Mouse (Mus musculus) frontal cortex, postnatal 14 days (tissue): Measurements from ENCODE around the gene Acp7.

Experiments
- DNase-seq, 2 experiments: peaks; one replicate each; pipeline ENCODE4 v3.0.0; 2022; ENCODE audit warnings: low spot score in 2 of 2

Acp7 gene

DNA sequence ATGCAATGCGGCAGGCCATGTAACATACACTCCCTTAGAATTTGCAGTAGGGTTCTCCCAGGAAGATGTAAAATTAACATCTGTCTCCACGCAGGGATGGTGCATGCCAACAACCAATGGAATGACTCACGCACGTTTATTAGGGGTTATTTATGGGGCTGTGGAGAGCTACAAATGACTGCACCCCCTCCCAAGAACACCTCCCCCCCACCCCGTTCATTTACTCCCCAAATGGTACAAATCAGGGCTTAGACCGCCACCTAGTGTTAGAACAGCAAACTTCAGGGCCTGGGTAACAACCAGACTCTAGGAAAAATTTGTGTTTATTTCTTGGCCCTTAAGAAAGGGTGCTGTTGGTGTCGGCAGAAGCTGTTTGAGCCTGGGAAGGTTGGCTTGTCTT, 29.5 kb downstream of the Acp7 start:
- peak in 1 of 2 experiments; percentile 65 for DNase-seq

DNA sequence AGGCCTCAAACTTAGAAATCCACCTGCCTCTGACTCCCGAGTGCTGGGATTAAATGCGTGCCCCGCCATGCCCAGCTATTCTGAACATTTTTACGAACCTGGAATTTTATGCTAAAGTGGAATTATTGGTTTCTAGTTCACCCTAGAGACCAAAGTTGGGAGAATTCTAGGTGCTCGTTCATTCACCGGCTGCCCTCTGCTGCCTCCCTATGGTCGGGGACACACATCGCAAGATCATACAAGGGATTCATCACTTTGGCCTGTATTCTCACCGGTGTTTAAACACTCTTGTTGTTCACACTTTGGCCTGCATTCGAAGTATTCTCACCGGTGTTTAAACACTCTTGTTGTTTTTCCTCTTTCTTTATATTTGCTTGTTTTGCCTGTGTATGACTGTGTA, 30.1 kb downstream of the Acp7 start:
- DNase-seq: peak; percentile 44 to 70

DNA sequence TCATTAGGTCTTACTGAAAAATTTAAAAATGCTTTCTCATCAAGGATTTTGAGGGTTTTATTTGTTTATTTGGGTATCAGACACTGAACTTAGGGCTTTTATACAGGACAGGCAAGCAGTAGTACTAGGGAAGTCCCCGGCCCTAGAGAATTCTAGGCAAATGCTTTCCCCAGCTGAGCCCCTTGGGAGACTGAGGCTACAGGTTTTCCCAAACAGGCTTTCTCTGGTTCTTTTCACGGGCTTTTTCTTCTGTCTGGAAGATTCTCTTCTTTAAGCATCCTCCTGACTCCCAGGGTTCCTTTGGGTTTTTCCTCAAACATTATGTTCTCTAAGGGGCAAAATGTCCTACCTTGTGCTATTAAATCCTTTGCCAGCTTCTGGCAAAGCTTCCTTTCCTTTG, 32.2 kb downstream of the Acp7 start:
- DNase-seq: no peak

DNA sequence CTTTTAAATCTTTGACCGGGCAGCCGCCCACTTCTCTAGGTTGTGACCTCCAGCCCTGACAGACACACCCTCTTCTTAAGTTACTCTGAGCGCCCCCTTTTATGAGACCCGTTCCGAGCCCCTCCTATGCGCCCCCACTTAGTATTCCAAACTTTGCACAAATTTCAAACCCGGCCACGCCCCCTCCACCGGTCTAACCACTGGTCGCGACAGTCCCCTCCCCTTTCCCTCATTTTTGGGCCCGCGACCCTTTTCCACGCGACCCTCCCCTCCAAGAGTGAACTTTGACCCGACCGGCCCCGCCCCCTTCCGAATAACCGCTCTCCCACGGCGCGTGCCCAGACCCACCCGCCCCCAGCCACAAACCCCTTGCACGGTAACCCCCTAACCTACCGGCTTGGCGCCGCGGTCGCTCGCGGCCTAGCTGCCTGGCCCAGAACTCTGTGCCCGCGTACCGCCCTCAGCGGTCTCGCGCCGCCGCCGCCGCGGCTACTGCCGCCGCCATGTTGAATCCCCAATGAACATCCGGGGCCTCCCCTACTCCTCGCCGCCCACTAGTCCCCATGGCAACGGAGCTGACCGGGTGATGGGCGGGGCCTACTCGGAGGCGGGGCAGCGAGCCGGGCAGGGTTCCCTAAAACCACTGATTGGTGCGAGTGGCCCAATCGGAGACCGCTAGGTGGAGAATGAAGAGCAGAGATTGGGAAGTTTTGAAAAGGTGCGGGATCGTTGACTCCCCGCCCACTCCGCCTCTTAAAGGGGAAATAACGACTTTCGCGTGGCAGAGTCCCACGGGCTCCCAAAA, 33.3 kb downstream of the Acp7 start, which contains the start of the genes Samd4b and Pak4:
Samd4b (minus strand) TSS at position 503 of the 805 bp plus-strand sequence.
Pak4 (minus strand) TSS at position 544 of the 805 bp plus-strand sequence.
- DNase-seq: peak; percentile 98 to 99

DNA sequence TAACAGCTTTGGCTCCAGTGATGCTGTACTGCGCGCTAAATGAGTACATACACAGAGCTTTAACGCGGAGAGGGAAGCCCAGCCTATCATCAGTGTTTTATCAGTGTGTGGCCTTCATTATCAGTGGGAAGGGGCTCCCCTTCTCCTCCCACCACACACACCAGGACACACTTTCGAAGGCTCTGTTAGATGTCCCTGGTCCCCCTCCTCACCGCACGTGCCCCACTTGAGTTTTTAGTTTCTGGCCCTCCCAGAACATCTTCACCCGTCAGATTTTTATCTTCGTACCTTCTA, 33.9 kb downstream of the Acp7 start:
- DNase-seq: no peak

DNA sequence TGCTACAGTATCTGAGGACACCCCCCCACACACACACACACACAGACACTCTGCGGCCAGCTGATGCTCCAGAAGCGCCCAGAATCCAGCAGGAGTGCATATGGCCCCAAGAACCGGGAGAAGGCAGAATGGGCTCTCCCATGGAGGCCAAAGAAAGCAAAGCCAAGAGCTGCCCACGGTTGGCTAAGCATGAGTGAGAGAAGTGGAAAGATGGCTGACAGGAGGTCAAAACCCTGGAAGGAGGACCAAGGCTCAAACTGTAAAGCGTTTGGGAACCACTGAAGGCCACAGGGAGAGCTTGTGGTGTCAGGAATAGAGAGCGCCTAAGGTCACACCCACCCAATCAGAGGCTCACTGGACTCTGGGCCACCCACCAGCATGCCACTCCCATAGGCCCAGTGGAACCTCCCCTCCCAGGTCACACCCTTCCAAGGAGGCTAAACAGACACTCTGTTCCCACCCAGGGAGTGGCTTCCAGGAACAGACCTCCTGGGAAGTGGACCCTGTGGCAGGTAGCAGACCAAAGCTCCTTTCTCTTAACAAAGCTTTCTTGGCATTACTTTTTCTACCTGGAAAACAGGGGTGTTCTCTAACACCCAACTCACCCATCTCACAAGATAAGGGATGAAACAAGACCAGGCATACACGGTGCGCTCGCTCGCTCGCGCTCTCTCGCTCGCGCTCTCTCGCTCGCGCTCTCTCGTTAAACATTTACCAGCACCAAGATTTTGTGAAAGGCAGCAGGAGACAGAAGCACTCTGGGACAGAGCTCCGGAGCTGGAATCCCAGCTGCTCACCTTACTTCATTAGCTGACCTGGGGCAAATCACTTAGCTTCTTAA, 34.5 kb downstream of the Acp7 start:
- DNase-seq: no peak

DNA sequence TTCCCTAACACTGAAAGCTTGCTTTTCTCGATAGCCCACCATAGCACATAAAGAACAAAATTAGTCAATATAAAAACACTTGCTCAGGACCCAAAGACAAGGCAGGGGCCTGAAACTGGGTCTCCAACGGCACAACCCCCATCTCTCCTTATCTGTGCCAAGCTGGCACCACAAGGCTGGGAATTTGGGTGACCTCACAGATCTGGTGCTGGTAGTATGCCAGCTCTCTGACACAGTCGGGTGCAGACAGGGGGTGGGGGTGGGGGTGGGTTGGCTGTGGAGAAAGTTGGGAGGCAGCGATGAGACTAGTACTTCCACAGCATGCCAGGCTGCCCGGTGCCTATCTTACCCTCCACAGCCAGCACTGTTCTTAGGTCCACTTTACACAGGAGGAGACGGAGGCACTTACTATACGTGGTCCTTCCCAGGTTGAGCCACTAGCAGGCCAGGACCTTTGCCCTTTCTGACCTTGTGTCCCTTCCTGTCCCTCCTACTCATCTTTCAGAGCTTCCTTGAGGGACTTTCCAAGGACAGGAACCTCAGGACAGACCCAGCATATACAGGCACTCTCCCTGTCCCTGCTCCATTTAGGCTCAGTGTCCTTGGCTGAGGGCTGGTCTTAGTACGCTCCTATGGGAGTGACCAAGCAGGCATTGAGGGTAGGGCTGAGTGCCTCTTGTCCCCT, 35.2 kb downstream of the Acp7 start:
- no peak for DNase-seq

DNA sequence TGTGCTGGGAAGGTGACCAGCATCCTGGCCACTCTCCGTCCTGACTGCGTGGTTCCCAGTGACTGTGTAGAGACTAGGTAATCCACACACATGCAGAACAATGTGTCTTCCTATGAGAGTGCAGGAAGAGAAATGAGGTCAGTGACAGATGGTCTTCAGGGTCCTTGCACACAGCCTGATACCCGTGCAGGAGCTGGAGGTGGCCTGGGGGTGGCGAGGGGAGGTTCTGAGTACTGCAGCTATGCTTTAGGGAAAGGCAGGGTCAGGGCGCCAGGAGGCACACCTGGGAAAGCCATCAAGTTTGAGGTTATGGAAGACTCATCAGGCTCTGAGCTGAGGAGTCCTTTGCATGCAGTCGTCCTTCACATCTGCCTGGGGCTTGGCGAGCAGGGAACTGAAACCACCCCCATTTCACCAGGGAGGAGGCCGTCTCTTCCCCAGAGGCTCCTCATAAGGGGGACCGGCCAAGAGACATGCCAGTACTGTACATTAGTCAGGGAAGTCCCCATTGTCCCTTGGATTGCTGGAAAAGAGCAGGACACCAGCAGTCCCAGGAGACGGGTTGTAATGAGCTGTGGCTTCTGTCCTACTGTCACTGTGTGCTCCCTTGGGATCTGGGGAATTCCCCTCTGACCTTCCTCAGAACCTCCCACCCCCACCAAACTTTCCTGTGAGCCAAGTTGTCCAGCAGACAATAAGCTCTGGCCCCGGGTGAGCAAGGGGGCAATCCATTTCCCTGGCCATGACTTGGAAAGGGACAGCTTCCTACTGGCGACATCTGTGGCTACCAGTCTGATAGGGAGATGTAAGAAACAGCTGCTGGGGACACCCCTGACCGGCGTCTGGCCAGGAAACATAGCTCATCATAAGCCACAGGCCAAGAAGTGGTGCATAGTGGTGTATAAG, 37.7 kb downstream of the Acp7 start:
- DNase-seq: no peak

DNA sequence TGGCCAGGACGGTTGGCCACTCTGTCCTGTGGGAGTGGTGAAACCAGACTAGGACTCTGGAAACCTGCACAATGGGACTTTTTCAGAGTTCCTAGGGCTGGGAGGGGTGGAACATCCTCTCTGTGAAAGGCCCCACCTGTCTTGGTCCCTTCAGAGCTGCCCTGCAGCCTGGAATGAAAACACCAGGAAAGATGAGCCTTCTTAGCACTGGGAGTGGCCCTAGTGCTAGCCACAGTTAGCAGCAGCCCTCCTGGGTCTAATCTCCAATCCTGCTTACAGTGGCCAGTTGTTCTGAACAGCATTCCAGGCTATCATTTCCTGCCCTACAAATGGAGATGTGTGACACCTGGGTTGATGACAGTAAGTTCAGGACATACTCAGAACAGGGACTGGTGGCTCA, 39.3 kb downstream of the Acp7 start:
- DNase-seq: no peak

DNA sequence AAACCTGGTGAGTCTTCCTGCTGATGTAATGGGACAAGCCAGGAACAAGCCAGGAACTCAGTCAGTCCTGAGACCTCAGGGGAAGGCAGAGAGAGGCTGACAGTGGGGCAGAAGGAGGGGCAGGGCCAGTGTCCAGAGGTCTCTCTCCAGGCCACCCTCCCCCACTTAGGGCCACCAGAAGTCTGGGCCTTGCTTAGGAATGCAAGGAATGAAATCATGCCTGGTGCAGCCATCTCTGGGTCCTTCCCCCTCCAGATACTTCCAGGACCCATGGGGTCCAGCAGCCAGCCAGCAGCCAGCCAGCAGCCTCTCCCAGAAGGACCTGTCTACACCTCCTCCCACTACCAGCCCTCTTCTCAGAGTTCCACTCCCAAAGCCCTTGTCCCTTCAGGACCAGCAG, 43.5 kb downstream of the Acp7 start:
- DNase-seq: no peak

DNA sequence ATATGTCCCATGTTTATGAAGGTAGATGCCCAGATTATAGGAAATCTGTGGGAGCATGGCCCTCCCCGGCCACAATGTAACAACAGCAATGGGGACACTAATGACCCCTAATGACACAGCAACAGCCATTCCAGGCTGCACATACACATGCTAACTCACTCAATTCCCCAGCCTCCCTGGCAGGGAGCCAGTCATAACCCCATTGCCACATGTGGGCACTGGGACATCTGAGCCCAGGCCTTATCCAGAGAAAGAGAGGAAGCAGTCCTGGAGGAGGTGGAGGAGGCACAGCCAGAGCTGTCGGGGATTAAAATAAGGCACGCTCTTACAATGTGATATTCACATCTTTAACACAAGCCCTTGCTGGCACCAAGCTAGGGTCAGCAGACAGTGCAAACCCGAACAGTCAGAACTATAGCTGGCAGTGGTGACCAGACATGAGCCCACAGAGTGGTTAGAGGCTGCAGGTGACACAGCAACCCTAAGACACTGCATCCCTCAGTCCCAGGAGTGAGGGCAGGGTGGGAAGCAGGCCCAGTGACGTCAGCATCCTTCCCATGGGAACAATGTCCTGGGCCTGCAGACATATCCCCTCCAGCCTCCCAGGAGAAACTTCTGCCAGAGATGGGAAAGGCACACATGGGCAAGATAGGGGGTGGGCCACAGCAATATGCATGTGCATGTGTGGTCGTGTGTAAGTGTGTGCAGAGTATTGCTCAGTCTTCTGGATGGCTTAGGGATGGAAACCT, 44.3 kb downstream of the Acp7 start:
- no peak for DNase-seq

DNA sequence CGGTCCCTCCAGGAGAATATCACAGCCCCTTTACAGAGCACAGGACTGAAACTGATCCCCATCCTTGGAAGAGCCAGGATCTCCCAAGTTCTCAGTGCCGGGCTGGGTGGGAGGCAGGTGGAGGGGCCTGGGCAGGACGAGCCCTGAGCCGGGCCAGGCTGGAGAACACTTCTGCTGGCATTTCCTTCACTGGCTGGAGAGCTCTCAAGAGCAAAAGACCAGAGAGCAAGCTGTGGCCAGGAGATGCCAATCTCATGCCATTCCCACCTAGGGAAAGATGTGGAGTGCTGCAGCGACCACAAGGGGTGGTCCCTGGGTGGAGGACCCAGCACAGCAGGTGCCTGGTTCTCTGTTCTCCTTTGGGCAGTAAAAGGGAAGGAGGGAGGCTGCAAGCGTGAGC, 46.1 kb downstream of the Acp7 start:
- DNase-seq: no peak

DNA sequence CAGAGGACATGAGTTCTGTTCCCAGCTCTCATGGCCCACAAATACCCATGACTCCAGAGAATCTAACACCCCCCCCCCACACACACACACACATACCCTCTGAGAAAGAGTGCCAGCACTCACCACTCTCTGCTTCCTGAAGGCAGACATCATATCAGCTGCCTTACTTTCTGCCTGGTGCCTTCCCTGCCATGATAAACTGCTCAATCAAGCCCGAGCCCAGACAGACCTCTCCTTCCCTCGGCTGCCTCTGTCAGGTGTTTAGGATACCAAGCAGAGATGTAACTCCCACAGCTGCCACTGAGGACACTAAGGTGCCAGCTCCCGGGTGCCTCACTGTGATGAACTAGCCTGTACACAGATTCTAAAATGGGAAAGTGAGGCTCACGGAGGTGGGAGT, 46.7 kb downstream of the Acp7 start:
- DNase-seq: no peak

DNA sequence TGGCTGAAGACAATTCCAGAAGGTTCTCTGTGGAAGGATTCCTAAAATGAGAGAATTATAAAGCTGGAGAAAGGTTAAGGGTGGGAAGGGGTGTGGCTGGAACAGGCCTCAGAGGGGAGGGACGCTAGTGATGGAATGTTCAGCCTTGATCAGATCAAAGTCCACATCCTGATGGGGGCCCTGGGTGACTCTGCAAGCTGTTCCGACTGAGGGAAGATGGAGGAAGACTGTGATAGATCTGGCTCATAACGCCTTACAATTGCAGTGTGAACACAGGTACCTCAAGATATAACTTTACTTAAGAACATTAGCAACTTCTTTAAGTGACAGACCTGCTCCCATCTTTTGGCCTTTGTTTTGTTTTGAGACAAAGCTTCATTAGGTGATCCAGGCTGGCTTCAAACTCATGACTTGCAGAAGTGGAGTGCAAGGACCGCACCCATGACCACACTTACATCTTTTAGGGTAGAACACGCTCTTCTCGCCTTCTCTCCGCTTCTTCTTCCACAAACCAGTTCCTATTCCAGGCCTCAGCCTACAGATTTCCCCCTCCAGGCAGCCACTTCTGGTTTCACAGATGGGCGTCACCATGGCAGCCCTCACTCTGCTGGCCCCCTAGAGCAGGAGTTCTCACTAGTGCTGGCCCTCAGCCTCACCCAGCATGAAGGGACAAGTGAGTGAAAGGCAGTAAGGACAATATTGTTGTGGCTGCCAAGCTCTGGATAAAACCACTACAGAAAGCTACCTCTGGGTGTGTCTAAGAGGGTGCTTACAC, 47.4 kb downstream of the Acp7 start:
- no peak for DNase-seq

DNA sequence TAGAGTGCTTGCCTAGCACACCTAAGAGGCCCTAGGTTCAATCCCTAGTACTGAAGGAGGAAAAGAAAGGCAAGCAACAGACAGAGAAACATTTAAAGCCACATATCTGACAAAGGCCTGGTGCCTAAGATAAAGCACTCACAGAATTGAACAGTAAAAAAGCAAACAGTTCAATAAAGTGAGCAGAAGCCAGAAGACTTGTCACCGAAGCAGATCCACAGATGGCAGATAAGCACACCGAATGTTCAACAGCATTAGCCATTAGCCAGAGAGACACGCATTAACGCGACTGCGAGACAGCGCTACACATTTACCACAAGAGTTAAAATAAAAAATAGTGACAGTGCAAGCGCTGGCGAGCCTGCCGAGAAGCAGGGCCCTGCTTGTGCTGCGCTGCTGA, 48.3 kb downstream of the Acp7 start:
- DNase-seq: no peak

DNA sequence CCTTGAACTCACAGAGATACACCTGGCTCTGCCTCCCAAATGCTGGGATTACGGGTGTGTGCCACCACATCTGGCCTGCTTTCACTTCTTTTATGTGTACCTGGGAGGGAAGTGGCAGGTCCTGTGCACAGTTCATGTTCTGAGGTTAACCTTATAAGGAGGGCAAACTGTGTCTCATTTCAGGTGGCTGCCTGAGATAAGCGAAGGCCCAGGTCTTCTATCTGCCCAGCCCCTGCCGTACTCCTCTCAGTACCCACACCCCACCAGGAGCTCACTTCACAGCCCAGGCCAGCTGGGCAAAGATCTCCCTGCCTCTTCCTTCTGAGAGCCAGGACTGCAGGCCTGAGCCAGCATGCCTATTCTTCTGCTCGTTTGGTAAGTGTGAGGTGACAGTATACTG, 49.4 kb downstream of the Acp7 start:
- no peak for DNase-seq

DNA sequence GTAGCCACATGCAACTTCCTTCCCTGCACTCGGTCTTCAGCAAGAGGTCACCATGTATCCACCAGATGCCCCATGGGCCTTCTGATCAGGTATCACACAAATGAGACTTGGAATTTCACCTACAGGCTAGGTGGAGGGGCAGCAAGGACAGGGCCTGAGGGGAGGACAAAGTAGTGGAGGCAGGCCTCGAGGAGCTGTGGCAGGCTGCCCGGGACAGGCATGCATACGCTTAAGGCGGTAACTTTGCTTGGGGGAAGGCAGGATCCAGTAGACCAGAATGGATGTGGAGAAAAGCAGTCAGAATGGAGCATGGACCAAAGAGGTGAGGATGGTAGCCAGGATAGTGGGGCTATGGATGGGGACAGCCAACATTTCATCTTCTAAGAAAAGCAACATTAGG, 51.3 kb downstream of the Acp7 start:
- DNase-seq: no peak

DNA sequence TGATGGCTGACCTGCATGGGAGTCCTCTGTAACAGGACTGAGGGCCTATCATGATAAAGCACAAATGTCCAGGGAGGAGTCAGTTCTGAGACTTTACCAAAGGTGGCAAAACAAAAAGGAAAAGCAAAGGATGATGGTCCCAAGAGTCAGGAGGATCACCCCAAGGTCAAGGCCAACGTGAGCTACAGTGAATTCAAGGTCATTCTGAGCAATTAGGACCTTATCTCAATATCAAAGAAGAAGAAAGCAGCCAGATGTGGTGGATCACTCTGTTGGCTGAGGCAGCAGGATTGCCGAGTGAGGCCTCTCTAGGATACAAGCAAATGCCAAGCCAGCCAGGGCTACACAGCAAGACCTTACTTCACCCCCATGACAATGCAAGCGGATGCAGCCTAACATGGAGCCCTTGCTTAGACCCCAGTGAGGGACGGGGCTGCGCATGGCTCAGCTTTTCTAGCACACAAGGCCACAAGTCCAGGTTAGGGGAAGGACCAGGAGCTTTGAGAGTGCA, 52.5 kb downstream of the Acp7 start:
- no peak for DNase-seq

DNA sequence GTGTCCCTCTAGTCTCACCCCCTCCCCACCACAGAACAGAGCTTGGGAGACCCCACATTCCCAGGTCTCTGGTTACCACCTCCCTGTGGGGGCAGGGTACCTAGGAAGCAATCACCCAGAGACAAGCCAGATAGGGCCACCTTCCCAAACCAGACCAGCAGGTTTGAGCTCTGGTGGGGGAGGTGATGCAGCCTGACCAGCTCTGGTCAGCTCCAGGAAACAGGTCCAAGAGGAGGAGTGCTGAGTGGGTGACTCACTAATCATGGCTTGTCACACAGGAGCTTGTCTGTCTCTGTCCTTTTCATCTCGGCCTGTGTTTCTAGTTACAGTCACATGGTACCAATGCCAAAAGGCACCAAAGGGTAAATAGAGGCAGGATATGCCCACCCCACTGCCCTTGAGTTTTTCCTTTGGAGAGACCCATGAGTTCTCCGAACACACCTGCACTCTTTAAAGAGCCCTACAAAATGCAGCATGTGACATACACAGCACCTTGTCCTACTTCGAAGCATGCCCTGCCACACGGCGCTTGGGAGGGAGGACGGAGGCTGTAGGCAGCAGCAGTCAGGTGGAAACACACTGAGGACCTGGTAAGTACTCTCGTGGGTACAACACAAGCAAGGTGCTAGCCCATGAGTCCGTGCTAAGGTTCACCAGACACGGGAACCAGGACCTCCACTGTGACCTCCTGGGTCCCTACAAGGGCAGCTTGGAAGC, 53.1 kb downstream of the Acp7 start:
- DNase-seq: no peak
